Mouse (Mus musculus): Measurements from ENCODE around the gene Nrn1. TPM values are rescaled to one million over a fixed set of nuclear protein-coding genes. Genes with fewer than 3 reads are reported as not detected.

Gene Nrn1
- polyA plus RNA-seq, 1 experiment from 2014 or later = 2.1 TPM

- Histone ChIP-seq H3K27ac (no peak overlapping the region), H3K4me3 (replicated peaks) (no peak overlapping the region)
These were observed 12.6 kb downstream of the Nrn1 start for GRCm38 (mm10) chr13:36722309-36722708.

DNA sequence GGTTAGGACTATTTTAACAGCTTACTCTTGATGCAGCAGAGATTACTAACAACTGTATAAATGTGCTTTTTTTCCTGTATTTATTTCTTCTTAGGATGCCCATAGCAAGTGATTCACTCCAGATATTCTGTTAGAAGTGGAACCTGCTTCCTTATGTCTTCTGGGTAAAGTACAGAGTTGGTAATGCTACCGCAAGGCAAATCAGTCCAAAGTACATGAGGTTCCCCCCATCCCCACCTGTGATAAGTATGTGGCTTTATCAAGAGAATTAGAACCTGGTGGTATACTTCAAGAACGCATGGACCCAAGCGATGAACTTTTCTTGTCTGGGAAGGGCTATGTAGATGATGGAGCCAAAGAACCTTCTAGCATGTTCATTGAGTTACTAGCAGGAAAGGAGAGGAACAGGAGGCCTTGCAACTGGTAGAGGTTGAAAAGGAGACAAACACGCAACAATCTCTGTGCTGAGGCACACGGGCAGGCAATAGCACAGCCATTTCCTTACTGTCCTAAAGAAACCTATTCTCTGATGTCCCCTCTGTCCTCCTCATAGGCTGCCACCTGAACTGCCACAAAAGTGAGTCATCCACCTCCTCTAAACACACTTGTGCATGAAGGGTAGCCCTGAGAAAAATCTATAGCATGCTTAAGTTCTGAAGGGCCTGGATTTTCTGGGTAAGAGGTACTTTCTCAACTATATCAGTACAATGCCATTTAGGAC, 14.5 kb downstream of the Nrn1 start:
- Histone ChIP-seq H3K27ac (no peak overlapping the region), H3K4me2 (no peak overlapping the region), H3K36me3 (no peaks in the 10 kb centered on the region), H3K27me3 (peaks cover 68% of the 10 kb centered on the region), H3K9me3 (replicated peaks) (no peaks in the 10 kb centered on the region), H3K4me3 (replicated peaks) (no peak overlapping the region), H3K4me1 (peaks cover 13% of the 10 kb centered on the region), H3K9ac (no peak overlapping the region)
- ATAC-seq (replicated peaks; ENCODE audit: low FRiP score) = no peak
- WGBS = 86% methylated on average over 5 of the region's 5 CpGs

More at GRCm38 (mm10) chr13:36722309-36722708, 12.6 kb downstream of the Nrn1 start:
- no peak for ATAC-seq (replicated peaks; ENCODE audit: low FRiP score)
- Histone ChIP-seq H3K4me2 (no peak overlapping the region), H3K9ac (no peak overlapping the region), H3K36me3 (no peaks in the 10 kb centered on the region), H3K27me3 (peaks cover 85% of the 10 kb centered on the region), H3K4me1 (peaks cover 26% of the 10 kb centered on the region), H3K9me3 (replicated peaks) (no peaks in the 10 kb centered on the region)

- Histone ChIP-seq H3K4me2 (no peak overlapping the region), H3K36me3 (no peaks in the 10 kb centered on the region), H3K9me3 (replicated peaks) (no peaks in the 10 kb centered on the region), H3K9ac (no peak overlapping the region), H3K4me3 (replicated peaks) (no peak overlapping the region), H3K27me3 (peaks cover 37% of the 10 kb centered on the region), H3K27ac (no peak overlapping the region), H3K4me1 (no peaks in the 10 kb centered on the region)
- no peak for ATAC-seq (replicated peaks; ENCODE audit: low FRiP score)
- WGBS = 74% methylated on average over 3 of the region's 3 CpGs
These were observed 17.6 kb downstream of the Nrn1 start for GRCm38 (mm10) chr13:36717376-36717775.

DNA sequence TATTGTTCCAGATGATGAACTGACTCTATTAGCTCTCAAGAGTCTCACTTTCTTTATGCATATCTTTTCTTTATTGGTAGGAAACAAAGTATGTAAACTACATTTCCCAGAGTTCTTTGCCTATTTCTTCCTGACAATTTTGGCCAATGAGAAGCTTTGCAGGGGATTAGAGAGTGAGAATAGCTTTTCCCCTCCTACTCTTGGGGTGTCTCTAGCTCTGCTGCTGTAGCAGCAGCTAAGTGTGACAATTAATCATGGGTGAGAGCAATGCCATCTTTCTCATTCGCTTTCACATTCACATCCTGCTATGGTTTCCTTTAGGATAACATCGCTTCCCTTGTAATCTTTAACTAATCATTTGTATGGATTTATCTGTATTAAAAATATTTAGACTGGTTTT, 18.2 kb downstream of the Nrn1 start:
- no peak overlapping the region for H3K4me3 ChIP-seq (replicated peaks)
- no peaks in the 10 kb centered on the region for H3K4me1 ChIP-seq
- no peak overlapping the region for H3K9ac ChIP-seq
- H3K27ac ChIP-seq = no peak overlapping the region
- H3K27me3 ChIP-seq = peaks cover 30% of the 10 kb centered on the region
- ATAC-seq (replicated peaks; ENCODE audit: low FRiP score) = no peak
- H3K9me3 ChIP-seq (replicated peaks) = no peaks in the 10 kb centered on the region
- H3K4me2 ChIP-seq = no peak overlapping the region
- no peaks in the 10 kb centered on the region for H3K36me3 ChIP-seq
- WGBS = 66% methylated on average over 2 of the region's 2 CpGs

DNA sequence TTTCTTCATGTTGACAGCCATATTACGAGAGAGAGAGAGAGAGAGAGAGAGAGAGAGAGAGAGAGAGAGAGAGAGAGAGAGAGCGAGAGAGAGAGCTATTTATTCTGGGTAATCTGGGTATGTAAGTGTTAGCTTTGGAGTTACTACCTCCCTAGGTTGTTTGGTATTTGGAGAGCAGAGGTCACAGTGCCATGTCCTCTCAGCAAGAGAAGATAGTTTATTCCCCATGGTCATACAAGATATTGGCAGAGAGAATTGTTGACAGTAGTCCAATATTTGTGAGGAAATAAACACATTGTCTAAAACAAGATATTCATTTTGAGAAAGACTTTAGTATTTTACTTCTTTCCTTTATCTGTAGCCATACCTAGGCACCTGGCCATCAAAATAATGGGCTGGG, 20.8 kb downstream of the Nrn1 start:
- Histone ChIP-seq H3K4me3 (replicated peaks) (no peak overlapping the region), H3K9ac (no peak overlapping the region), H3K27ac (no peak overlapping the region), H3K9me3 (replicated peaks) (no peaks in the 10 kb centered on the region), H3K4me2 (no peak overlapping the region), H3K36me3 (no peaks in the 10 kb centered on the region), H3K27me3 (peaks cover 5% of the 10 kb centered on the region; the same call in 1 of the 2 replicates), H3K4me1 (no peaks in the 10 kb centered on the region)
- no peak for ATAC-seq (replicated peaks; ENCODE audit: low FRiP score)
- 71% methylated on average over 2 of the region's 2 CpGs for WGBS

DNA sequence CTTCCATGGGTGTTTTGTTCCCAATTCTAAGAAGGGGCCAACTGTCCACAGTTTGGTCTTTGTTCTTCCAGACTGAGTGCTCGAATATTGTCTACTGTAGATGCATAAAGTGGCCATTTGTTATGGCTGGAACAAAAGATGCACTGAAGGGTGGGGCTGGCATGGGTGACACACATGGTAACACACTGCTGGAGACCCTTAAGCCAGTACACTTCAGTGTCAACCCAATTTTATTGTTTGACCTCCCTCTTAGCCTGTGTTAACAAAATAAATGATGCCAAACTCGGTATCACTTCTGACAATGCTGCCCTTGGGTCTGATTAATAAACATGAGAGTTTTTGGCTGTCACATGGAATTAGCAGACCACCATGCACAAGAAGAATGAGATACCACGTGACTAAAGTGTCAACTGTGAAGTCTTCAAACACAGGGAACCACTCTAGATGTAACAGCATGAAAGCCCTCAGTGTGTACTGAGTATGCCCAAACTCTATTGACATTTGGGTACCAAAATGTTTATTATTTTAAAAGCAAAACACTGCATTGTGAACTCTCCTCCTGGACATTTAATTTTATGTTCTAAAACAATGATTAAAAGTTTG, 27.7 kb downstream of the Nrn1 start:
- H3K9ac ChIP-seq = no peak overlapping the region
- WGBS = 65% methylated on average over 3 of the region's 3 CpGs
- no peak overlapping the region for H3K27ac ChIP-seq
- no peak for ATAC-seq (replicated peaks; ENCODE audit: low FRiP score)
- no peaks in the 10 kb centered on the region for H3K9me3 ChIP-seq (replicated peaks)
- H3K27me3 ChIP-seq = no peaks in the 10 kb centered on the region
- H3K4me1 ChIP-seq = no peaks in the 10 kb centered on the region
- H3K4me2 ChIP-seq = no peak overlapping the region
- no peaks in the 10 kb centered on the region for H3K36me3 ChIP-seq
- no peak overlapping the region for H3K4me3 ChIP-seq (replicated peaks)

- no peak overlapping the region for H3K4me3 ChIP-seq (replicated peaks)
- WGBS = 81% methylated on average over 8 of the region's 8 CpGs
- H3K4me2 ChIP-seq = no peak overlapping the region
- no peak for ATAC-seq (replicated peaks; ENCODE audit: low FRiP score)
- H3K4me1 ChIP-seq = no peaks in the 10 kb centered on the region
- H3K9me3 ChIP-seq (replicated peaks) = no peaks in the 10 kb centered on the region
- no peaks in the 10 kb centered on the region for H3K36me3 ChIP-seq
- H3K27ac ChIP-seq = no peak overlapping the region
- H3K9ac ChIP-seq = no peak overlapping the region
- H3K27me3 ChIP-seq = no peaks in the 10 kb centered on the region
These were observed 38.6 kb downstream of the Nrn1 start for GRCm38 (mm10) chr13:36696351-36696771.

- Histone ChIP-seq H3K27me3 (no peaks in the 10 kb centered on the region), H3K9me3 (replicated peaks) (no peaks in the 10 kb centered on the region), H3K27ac (no peak overlapping the region), H3K36me3 (no peaks in the 10 kb centered on the region), H3K4me2 (no peak overlapping the region), H3K9ac (no peak overlapping the region), H3K4me3 (replicated peaks) (no peak overlapping the region), H3K4me1 (no peaks in the 10 kb centered on the region)
- no peak for ATAC-seq (replicated peaks; ENCODE audit: low FRiP score)
- 59% methylated on average over 7 of the region's 7 CpGs for WGBS
These were observed 39.3 kb downstream of the Nrn1 start for GRCm38 (mm10) chr13:36695516-36696201.

DNA sequence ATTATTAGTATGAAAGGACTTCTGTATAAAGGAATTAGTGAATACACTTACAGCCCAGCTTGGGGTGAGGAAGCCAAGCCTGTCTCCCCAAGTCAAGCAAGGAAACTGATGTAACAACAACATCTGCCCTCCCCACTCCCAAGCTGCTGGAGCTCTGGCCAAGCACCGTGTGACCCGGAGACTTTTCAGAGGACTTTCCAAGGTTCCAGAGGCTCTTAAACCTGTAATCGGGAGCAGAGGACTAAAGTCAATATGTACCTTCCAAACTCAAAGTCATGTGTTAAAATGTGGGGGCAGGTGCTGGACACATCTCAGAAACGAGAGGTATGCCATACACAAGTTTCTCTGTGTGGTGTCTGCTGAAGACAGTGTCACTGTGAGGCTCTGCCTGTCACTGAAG, 51.4 kb downstream of the Nrn1 start:
- H3K4me2 ChIP-seq = no peak overlapping the region
- no peaks in the 10 kb centered on the region for H3K4me1 ChIP-seq
- no peak for ATAC-seq (replicated peaks; ENCODE audit: low FRiP score)
- H3K27ac ChIP-seq = no peak overlapping the region
- no peaks in the 10 kb centered on the region for H3K9me3 ChIP-seq (replicated peaks)
- no peak overlapping the region for H3K9ac ChIP-seq
- H3K36me3 ChIP-seq = no peaks in the 10 kb centered on the region
- no peaks in the 10 kb centered on the region for H3K27me3 ChIP-seq
- WGBS = 85% methylated on average over 4 of the region's 4 CpGs
- no peak overlapping the region for H3K4me3 ChIP-seq (replicated peaks)

- Histone ChIP-seq H3K27me3 (no peaks in the 10 kb centered on the region), H3K4me2 (no peak overlapping the region), H3K36me3 (no peaks in the 10 kb centered on the region), H3K27ac (no peak overlapping the region), H3K9ac (no peak overlapping the region), H3K4me1 (no peaks in the 10 kb centered on the region), H3K9me3 (replicated peaks) (no peaks in the 10 kb centered on the region), H3K4me3 (replicated peaks) (no peak overlapping the region)
- WGBS = 88% methylated on average over 8 of the region's 8 CpGs
- no peak for ATAC-seq (replicated peaks; ENCODE audit: low FRiP score)
These were observed 54.1 kb downstream of the Nrn1 start for GRCm38 (mm10) chr13:36680690-36681355.

GRCm38 (mm10) chr13:36679345-36679744, 55.6 kb downstream of the Nrn1 start:
- 60% methylated on average over 1 of the region's 1 CpGs for WGBS
- H3K27ac ChIP-seq = no peak overlapping the region
- no peak overlapping the region for H3K4me2 ChIP-seq
- ATAC-seq (replicated peaks; ENCODE audit: low FRiP score) = no peak
- H3K4me3 ChIP-seq (replicated peaks) = no peak overlapping the region
- H3K9ac ChIP-seq = no peak overlapping the region
- no peaks in the 10 kb centered on the region for H3K9me3 ChIP-seq (replicated peaks)
- no peaks in the 10 kb centered on the region for H3K27me3 ChIP-seq
- H3K4me1 ChIP-seq = no peaks in the 10 kb centered on the region
- no peaks in the 10 kb centered on the region for H3K36me3 ChIP-seq

Data from kidney, embryonic 15.5 days (tissue).